Mouse (Mus musculus): ENCODE measurements around the gene Serinc1. TPM values are rescaled to one million over a fixed set of nuclear protein-coding genes. Genes with fewer than 3 reads are reported as not detected.
"Not testable (repeated sequence)": the region's sequence is repeated elsewhere in the genome, so short reads cannot be mapped to it uniquely, and the experiment has no call there.

Gene Serinc1
- polyA plus RNA-seq, 1 experiment = 41.7 TPM

DNA sequence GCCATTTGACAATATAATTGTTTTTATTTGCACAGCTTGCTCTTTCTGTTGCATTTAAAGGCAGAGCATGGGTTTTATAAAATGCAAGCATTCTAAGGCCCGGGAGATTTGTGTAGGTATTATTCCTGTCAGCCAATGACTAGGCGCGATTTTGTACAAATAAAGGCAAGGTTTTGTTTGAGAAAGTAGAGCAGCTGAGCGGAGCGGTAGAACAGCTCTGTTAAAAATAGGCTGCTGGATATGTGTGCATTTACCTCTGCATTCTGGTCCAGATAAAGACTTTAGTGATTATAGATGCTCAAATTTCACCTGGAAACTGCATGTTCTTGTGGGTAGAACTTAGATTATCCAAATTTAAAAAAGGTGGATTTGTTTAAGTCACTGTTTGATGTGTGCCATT is 25.3 kb upstream of the Serinc1 start:
- no peaks in the 10 kb centered on the region for H3K27me3 ChIP-seq (ENCODE audit: control insufficient read depth, insufficient read depth, low read length)

GRCm38 (mm10) chr10:57553719-57554118 is 21.4 kb upstream of the Serinc1 start:
- TF ChIP-seq CTCF (IDR thresholded peaks at IDR 0.05; ENCODE audit: borderline replicate concordance, control insufficient read depth, extremely low read depth, insufficient read depth, low read length, poor library complexity) = no peak
- TF ChIP-seq POLR2A (IDR thresholded peaks at IDR 0.05; ENCODE audit: control insufficient read depth, extremely low read depth, insufficient read depth, low read length, poor library complexity) = no peak
- 98% methylated on average over 1 of the region's 1 CpGs for WGBS
- H3K4me1 ChIP-seq (replicated peaks; ENCODE audit: control insufficient read depth, insufficient read depth, low read length) = no peaks in the 10 kb centered on the region

More for the DNA sequence above, 25.3 kb upstream of the Serinc1 start:
- TF ChIP-seq POLR2A (IDR thresholded peaks at IDR 0.05; ENCODE audit: control insufficient read depth, extremely low read depth, insufficient read depth, low read length, poor library complexity) (no peak), CTCF (IDR thresholded peaks at IDR 0.05; ENCODE audit: borderline replicate concordance, control insufficient read depth, extremely low read depth, insufficient read depth, low read length, poor library complexity) (no peak)
- Histone ChIP-seq H3K36me3 (ENCODE audit: control insufficient read depth, insufficient read depth, low read length) (no peaks in the 10 kb centered on the region), H3K4me1 (replicated peaks; ENCODE audit: control insufficient read depth, insufficient read depth, low read length) (no peaks in the 10 kb centered on the region), H3K27ac (ENCODE audit: control insufficient read depth, insufficient read depth, low read length) (no peak overlapping the region), H3K4me3 (ENCODE audit: control insufficient read depth, insufficient read depth, low read length) (no peak overlapping the region)
- WGBS = 96% methylated on average over 5 of the region's 5 CpGs
- no peak for DNase-seq

DNA sequence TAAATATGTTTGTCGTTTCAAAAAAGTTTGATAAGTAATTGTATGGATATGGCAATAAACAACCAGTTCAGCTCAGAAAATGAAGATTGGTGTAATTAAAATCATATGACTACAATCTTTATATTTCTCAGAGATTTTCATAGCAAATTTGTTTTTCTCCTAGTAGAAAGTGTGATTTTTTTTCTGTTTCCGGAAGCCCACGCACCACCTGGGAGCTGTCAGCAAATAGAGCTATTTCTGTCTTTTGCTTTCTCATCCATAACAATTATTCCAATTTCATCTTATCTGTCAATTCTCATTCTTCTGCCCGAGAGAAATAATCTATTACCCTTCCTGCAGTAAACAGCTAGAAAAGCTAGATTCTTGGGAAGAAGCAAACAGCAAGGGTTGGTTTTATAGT is 17.3 kb upstream of the Serinc1 start:
- no peak for DNase-seq
- Histone ChIP-seq H3K4me3 (ENCODE audit: control insufficient read depth, insufficient read depth, low read length) (no peak overlapping the region), H3K27ac (ENCODE audit: control insufficient read depth, insufficient read depth, low read length) (no peak overlapping the region), H3K36me3 (ENCODE audit: control insufficient read depth, insufficient read depth, low read length) (no peaks in the 10 kb centered on the region), H3K4me1 (replicated peaks; ENCODE audit: control insufficient read depth, insufficient read depth, low read length) (no peaks in the 10 kb centered on the region), H3K27me3 (ENCODE audit: control insufficient read depth, insufficient read depth, low read length) (no peaks in the 10 kb centered on the region)
- TF ChIP-seq POLR2A (IDR thresholded peaks at IDR 0.05; ENCODE audit: control insufficient read depth, extremely low read depth, insufficient read depth, low read length, poor library complexity) (no peak), CTCF (IDR thresholded peaks at IDR 0.05; ENCODE audit: borderline replicate concordance, control insufficient read depth, extremely low read depth, insufficient read depth, low read length, poor library complexity) (no peak)
- 97% methylated on average over 4 of the region's 4 CpGs for WGBS

More at GRCm38 (mm10) chr10:57553719-57554118, 21.4 kb upstream of the Serinc1 start:
- Histone ChIP-seq H3K4me3 (ENCODE audit: control insufficient read depth, insufficient read depth, low read length) (no peak overlapping the region), H3K36me3 (ENCODE audit: control insufficient read depth, insufficient read depth, low read length) (no peaks in the 10 kb centered on the region), H3K27me3 (ENCODE audit: control insufficient read depth, insufficient read depth, low read length) (no peaks in the 10 kb centered on the region), H3K27ac (ENCODE audit: control insufficient read depth, insufficient read depth, low read length) (no peak overlapping the region)
- no peak for DNase-seq

- H3K4me3 ChIP-seq (ENCODE audit: control insufficient read depth, insufficient read depth, low read length); H3K27ac ChIP-seq (ENCODE audit: control insufficient read depth, insufficient read depth, low read length); H3K4me1 ChIP-seq (replicated peaks; ENCODE audit: control insufficient read depth, insufficient read depth, low read length); H3K36me3 ChIP-seq (ENCODE audit: control insufficient read depth, insufficient read depth, low read length); H3K27me3 ChIP-seq (ENCODE audit: control insufficient read depth, insufficient read depth, low read length); DNase-seq: not testable (repeated sequence)
- WGBS = 93% methylated on average over 9 of the region's 9 CpGs
Observed at GRCm38 (mm10) chr10:57543890-57544289, 11.6 kb upstream of the Serinc1 start.

- 3% methylated on average over 28 of the region's 28 CpGs for WGBS
- H3K36me3 ChIP-seq (ENCODE audit: control insufficient read depth, insufficient read depth, low read length) = peaks cover 8% of the 10 kb centered on the region
- DNase-seq = no peak
- H3K4me3 ChIP-seq (ENCODE audit: control insufficient read depth, insufficient read depth, low read length) = peak overlapping the region; percentile 94
- H3K4me1 ChIP-seq (replicated peaks; ENCODE audit: control insufficient read depth, insufficient read depth, low read length) = peaks cover 2% of the 10 kb centered on the region
- TF ChIP-seq POLR2A (IDR thresholded peaks at IDR 0.05; ENCODE audit: control insufficient read depth, extremely low read depth, insufficient read depth, low read length, poor library complexity) = no peak
- TF ChIP-seq CTCF (IDR thresholded peaks at IDR 0.05; ENCODE audit: borderline replicate concordance, control insufficient read depth, extremely low read depth, insufficient read depth, low read length, poor library complexity) = no peak
- peak overlapping the region; percentile 77 for H3K27ac ChIP-seq (ENCODE audit: control insufficient read depth, insufficient read depth, low read length)
- no peaks in the 10 kb centered on the region for H3K27me3 ChIP-seq (ENCODE audit: control insufficient read depth, insufficient read depth, low read length)
Observed at GRCm38 (mm10) chr10:57531616-57532217, 613 bp downstream of the Serinc1 start.

DNA sequence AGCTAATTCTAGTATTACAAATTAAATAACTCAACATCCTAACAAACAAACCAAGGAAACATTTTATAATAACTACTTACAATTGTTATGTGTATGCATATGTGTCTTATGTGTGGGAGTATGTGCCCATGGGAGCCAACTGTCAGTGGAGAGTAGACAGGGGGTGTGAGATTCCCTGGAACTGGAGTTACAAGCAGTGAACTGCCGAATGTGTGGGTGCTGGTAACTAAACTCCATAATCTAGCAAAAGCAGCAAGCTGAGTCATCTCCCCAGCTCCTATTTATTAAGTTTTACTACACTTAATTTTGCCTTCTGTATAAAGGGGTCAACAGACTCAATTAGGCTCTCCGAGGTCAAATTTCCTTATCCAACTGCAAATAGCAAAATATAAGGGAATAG is 1.3 kb downstream of the Serinc1 start:
- WGBS = 67% methylated on average over 2 of the region's 2 CpGs
- Histone ChIP-seq H3K27ac (ENCODE audit: control insufficient read depth, insufficient read depth, low read length) (no peak overlapping the region), H3K27me3 (ENCODE audit: control insufficient read depth, insufficient read depth, low read length) (no peaks in the 10 kb centered on the region), H3K4me1 (replicated peaks; ENCODE audit: control insufficient read depth, insufficient read depth, low read length) (peaks cover 2% of the 10 kb centered on the region), H3K4me3 (ENCODE audit: control insufficient read depth, insufficient read depth, low read length) (no peak overlapping the region), H3K36me3 (ENCODE audit: control insufficient read depth, insufficient read depth, low read length) (peaks cover 14% of the 10 kb centered on the region)
- DNase-seq = no peak
- TF ChIP-seq CTCF (IDR thresholded peaks at IDR 0.05; ENCODE audit: borderline replicate concordance, control insufficient read depth, extremely low read depth, insufficient read depth, low read length, poor library complexity) = no peak
- TF ChIP-seq POLR2A (IDR thresholded peaks at IDR 0.05; ENCODE audit: control insufficient read depth, extremely low read depth, insufficient read depth, low read length, poor library complexity) = no peak

DNA sequence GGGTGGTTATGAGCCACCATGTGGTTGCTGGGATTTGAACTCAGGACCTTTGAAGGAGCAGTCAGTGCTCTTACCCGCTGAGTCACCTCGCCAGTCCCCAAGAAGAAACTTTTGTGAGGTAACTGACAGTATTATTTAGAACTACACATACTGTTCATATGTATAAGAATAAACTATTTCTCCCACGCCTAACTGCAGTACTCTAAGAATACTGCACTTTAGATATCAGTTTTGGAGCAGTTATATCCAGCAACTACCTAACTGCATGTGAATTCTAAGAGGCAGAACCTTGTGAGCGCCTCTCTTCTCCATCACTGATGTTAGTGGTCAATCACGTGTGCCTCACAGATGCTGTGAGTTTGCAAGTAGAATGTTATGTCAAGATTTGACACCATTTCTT is 5.9 kb downstream of the Serinc1 start:
- Histone ChIP-seq H3K27ac (ENCODE audit: control insufficient read depth, insufficient read depth, low read length) (no peak overlapping the region), H3K4me1 (replicated peaks; ENCODE audit: control insufficient read depth, insufficient read depth, low read length) (peaks cover 2% of the 10 kb centered on the region), H3K27me3 (ENCODE audit: control insufficient read depth, insufficient read depth, low read length) (no peaks in the 10 kb centered on the region), H3K4me3 (ENCODE audit: control insufficient read depth, insufficient read depth, low read length) (no peak overlapping the region), H3K36me3 (ENCODE audit: control insufficient read depth, insufficient read depth, low read length) (peaks cover 48% of the 10 kb centered on the region)
- TF ChIP-seq CTCF (IDR thresholded peaks at IDR 0.05; ENCODE audit: borderline replicate concordance, control insufficient read depth, extremely low read depth, insufficient read depth, low read length, poor library complexity) (no peak), POLR2A (IDR thresholded peaks at IDR 0.05; ENCODE audit: control insufficient read depth, extremely low read depth, insufficient read depth, low read length, poor library complexity) (no peak)
- DNase-seq = no peak
- WGBS = 94% methylated on average over 5 of the region's 5 CpGs

All from thymus, adult 2 months (tissue).